Comparison of ENCODE assay signal across 8 mouse cellular contexts in genomic region chr3:75219211-75219610, GRCm38 (mm10). TPM values are rescaled to one million over a fixed set of nuclear protein-coding genes. Genes with fewer than 3 reads are reported as not detected.
DNase-seq lines count a peak whose midpoint lies in the region; ATAC-seq and TF ChIP-seq lines count a peak whose summit lies in the region.

No protein-coding gene starts in this region.

- H3K9ac ChIP-seq in forebrain, embryonic 16.5 days (replicated peaks; ENCODE audit: low read depth, low read length), result no peak overlapping the region
- no peak overlapping the region for H3K9ac ChIP-seq in midbrain, embryonic 12.5 days (replicated peaks)

- H3K4me1 ChIP-seq in forebrain, embryonic 16.5 days (replicated peaks; ENCODE audit: control insufficient read depth, insufficient read depth, low read length), result no peaks in the 10 kb centered on the region
- H3K4me1 ChIP-seq in midbrain, embryonic 12.5 days, result no peaks in the 10 kb centered on the region

- no peaks in the 10 kb centered on the region for H3K9me3 ChIP-seq in forebrain, embryonic 16.5 days (ENCODE audit: control insufficient read depth, low read length)
- H3K9me3 ChIP-seq in midbrain, embryonic 12.5 days, result no peaks in the 10 kb centered on the region

- no peak overlapping the region for H3K4me2 ChIP-seq in forebrain, embryonic 16.5 days (ENCODE audit: low read length)
- no peak overlapping the region for H3K4me2 ChIP-seq in midbrain, embryonic 12.5 days (replicated peaks)

- ATAC-seq in forebrain, embryonic 16.5 days, result peak; percentile 85
- ATAC-seq in midbrain, embryonic 12.5 days (ENCODE audit: low FRiP score, low read depth), result peak; percentile 54; the same call in 1 of the 2 replicates

- no peak overlapping the region for H3K27ac ChIP-seq in forebrain, embryonic 16.5 days (ENCODE audit: low read length)
- H3K27ac ChIP-seq in midbrain, embryonic 12.5 days (replicated peaks), result no peak overlapping the region

- H3K36me3 ChIP-seq in forebrain, embryonic 16.5 days (ENCODE audit: control insufficient read depth, insufficient read depth), result no peaks in the 10 kb centered on the region
- H3K36me3 ChIP-seq in midbrain, embryonic 12.5 days, result no peaks in the 10 kb centered on the region

- peak; percentile 8 for DNase-seq in cerebellum, adult 11 months
- DNase-seq in cerebellum, adult 11-12 months, result no peak
- peak; percentile 46 for DNase-seq in 3T3-L1 (ENCODE audit: low read depth, low spot score)
- peak; percentile 79 for DNase-seq in brain, embryonic 14.5 days (ENCODE audit: low read depth)
- DNase-seq in layer of hippocampus, adult 9-11 months, result peak; percentile 37
- peak; percentile 64 for DNase-seq in testis, postnatal 10 days (ENCODE audit: low spot score)

- no peak for TF ChIP-seq POLR2A in brain, embryonic 14.5 days (IDR thresholded peaks at IDR 0.05; ENCODE audit: borderline replicate concordance, extremely low read depth, insufficient read depth, insufficient read length, poor library complexity, severe bottlenecking)

- no peaks in the 10 kb centered on the region for H3K27me3 ChIP-seq in forebrain, embryonic 16.5 days (replicated peaks; ENCODE audit: control insufficient read depth, insufficient read depth, low read length)
- no peaks in the 10 kb centered on the region for H3K27me3 ChIP-seq in midbrain, embryonic 12.5 days

- TF ChIP-seq CTCF in brain, embryonic 14.5 days (IDR thresholded peaks at IDR 0.05; ENCODE audit: borderline replicate concordance, extremely low read depth, insufficient read depth, insufficient read length), result peak; percentile 79

- H3K4me3 ChIP-seq in forebrain, embryonic 16.5 days (replicated peaks; ENCODE audit: low read length), result no peak overlapping the region
- H3K4me3 ChIP-seq in midbrain, embryonic 12.5 days, result no peak overlapping the region

- 0% methylated on average over 1 of the region's 1 CpGs for WGBS in forebrain, embryonic 16.5 days
- WGBS in midbrain, embryonic 12.5 days, result 0% methylated on average over 1 of the region's 1 CpGs

RNA-seq across cellular contexts. Expression of gene Serpini2, which starts 50.7 kb away (rescaled TPM):
- not detected in 2 replicates for polyA plus RNA-seq in brain, embryonic 14.5 days (2012; rRNA removed)
- polyA plus RNA-seq in forebrain, embryonic 16.5 days (2015; fragmentation: Nextera tagmentation; extraction: Ambion mirVana), result not detected in 2 replicates
- polyA plus RNA-seq in midbrain, embryonic 12.5 days (2016; fragmentation: Nextera tagmentation; extraction: Ambion mirVana), result not detected in 2 replicates

RNA-seq across cellular contexts. Expression of gene Zbbx, which starts 54.4 kb away (rescaled TPM):
- 0.30 and 0.59 TPM in 2 replicates for polyA plus RNA-seq in brain, embryonic 14.5 days (2012; rRNA removed)
- polyA plus RNA-seq in forebrain, embryonic 16.5 days (2015; fragmentation: Nextera tagmentation; extraction: Ambion mirVana), result 0.70 and 0.79 TPM in 2 replicates
- polyA plus RNA-seq in midbrain, embryonic 12.5 days (2016; fragmentation: Nextera tagmentation; extraction: Ambion mirVana), result 0.09 TPM in 1 of 2 replicates, not detected in the other
